Comparison of ENCODE assay signal across 8 mouse cellular contexts in genomic region chr1:58424551-58424950, GRCm38 (mm10). TPM values are rescaled to one million over a fixed set of nuclear protein-coding genes. Genes with fewer than 3 reads are reported as not detected.
DNase-seq lines count a peak whose midpoint lies in the region; ATAC-seq lines count a peak whose summit lies in the region.
"Had no signal": no experiment of that assay in that cellular context is flagged by ENCODE, and none has a peak within 500 bp of the region (broad histone marks: within the 10 kb centered on the region; RNA-seq: fewer than 3 reads in every experiment).

No protein-coding gene starts in this region.

- WGBS in forebrain, embryonic 15.5 days = 84% methylated on average over 3 of the region's 3 CpGs
- WGBS in forebrain, embryonic 14.5 days = 78% methylated on average over 3 of the region's 3 CpGs
- 83% methylated on average over 3 of the region's 3 CpGs for WGBS in midbrain, embryonic 11.5 days
- 90% methylated on average over 3 of the region's 3 CpGs for WGBS in midbrain, embryonic 10.5 days
- 81% methylated on average over 3 of the region's 3 CpGs for WGBS in embryonic facial prominence, embryonic 10.5 days
- WGBS in neural tube, embryonic 13.5 days = 79% methylated on average over 3 of the region's 3 CpGs

- DNase-seq in forebrain, embryonic 14.5 days (ENCODE audit: low spot score) = no peak
- no peak for DNase-seq in midbrain, embryonic 11.5 days (ENCODE audit: low spot score, missing footprints)
- no peak for DNase-seq in midbrain, embryonic 10.5 days (ENCODE audit: low spot score)
- DNase-seq in embryonic facial prominence, embryonic 10.5 days (ENCODE audit: low spot score) = no peak
- no peak for DNase-seq in right cerebral cortex, adult 2 months (ENCODE audit: low spot score in 2 of 2)

- no peak overlapping the region for H3K9ac ChIP-seq in forebrain, embryonic 15.5 days (replicated peaks)
- no peak overlapping the region for H3K9ac ChIP-seq in forebrain, embryonic 14.5 days (ENCODE audit: low read length)
- H3K9ac ChIP-seq in midbrain, embryonic 11.5 days (ENCODE audit: low read length) = no peak overlapping the region
- H3K9ac ChIP-seq in neural tube, embryonic 13.5 days = no peak overlapping the region

- no peak overlapping the region for H3K4me3 ChIP-seq in forebrain, embryonic 15.5 days
- no peak overlapping the region for H3K4me3 ChIP-seq in forebrain, embryonic 14.5 days (ENCODE audit: low read depth, low read length)
- no peak overlapping the region for H3K4me3 ChIP-seq in midbrain, embryonic 11.5 days (ENCODE audit: low read depth, low read length)
- no peak overlapping the region; the same call in 1 of the 2 replicates for H3K4me3 ChIP-seq in midbrain, embryonic 10.5 days
- peak overlapping the region; percentile 100; the same call in 1 of the 2 replicates for H3K4me3 ChIP-seq in embryonic facial prominence, embryonic 10.5 days
- H3K4me3 ChIP-seq in neural tube, embryonic 13.5 days = no peak overlapping the region

- peaks cover 16% of the 10 kb centered on the region for H3K36me3 ChIP-seq in forebrain, embryonic 15.5 days
- H3K36me3 ChIP-seq in forebrain, embryonic 14.5 days (ENCODE audit: control insufficient read depth, insufficient read depth, low read length) = peaks cover 17% of the 10 kb centered on the region
- peaks cover 10% of the 10 kb centered on the region; the same call in 1 of the 2 replicates for H3K36me3 ChIP-seq in midbrain, embryonic 11.5 days (ENCODE audit: control insufficient read depth, insufficient read depth, low read length)
- H3K36me3 ChIP-seq in midbrain, embryonic 10.5 days = peaks cover 29% of the 10 kb centered on the region
- peaks cover 25% of the 10 kb centered on the region for H3K36me3 ChIP-seq in embryonic facial prominence, embryonic 10.5 days (replicated peaks)
- peaks cover 14% of the 10 kb centered on the region for H3K36me3 ChIP-seq in neural tube, embryonic 13.5 days

- peak; percentile 0; the same call in 1 of the 2 replicates for ATAC-seq in forebrain, embryonic 15.5 days (replicated peaks)
- no peak for ATAC-seq in forebrain, embryonic 14.5 days
- ATAC-seq in midbrain, embryonic 11.5 days (ENCODE audit: low FRiP score) = peak; percentile 3; the same call in 1 of the 2 replicates
- ATAC-seq in neural tube, embryonic 13.5 days (ENCODE audit: low read depth) = 0 out of 2 replicates have a peak, but pooled peaks have one; percentile 2

- peaks cover 27% of the 10 kb centered on the region for H3K4me1 ChIP-seq in forebrain, embryonic 15.5 days
- H3K4me1 ChIP-seq in forebrain, embryonic 14.5 days (ENCODE audit: control insufficient read depth, insufficient read depth, low read length) = peaks cover 12% of the 10 kb centered on the region
- H3K4me1 ChIP-seq in midbrain, embryonic 11.5 days (ENCODE audit: control insufficient read depth, insufficient read depth, low read length) = peaks cover 14% of the 10 kb centered on the region
- peaks cover 21% of the 10 kb centered on the region for H3K4me1 ChIP-seq in midbrain, embryonic 10.5 days
- peaks cover 17% of the 10 kb centered on the region for H3K4me1 ChIP-seq in embryonic facial prominence, embryonic 10.5 days
- H3K4me1 ChIP-seq in neural tube, embryonic 13.5 days (replicated peaks) = peaks cover 33% of the 10 kb centered on the region

- H3K4me2 ChIP-seq in forebrain, embryonic 15.5 days (replicated peaks) = no peak overlapping the region; the same call in 1 of the 2 replicates
- no peak overlapping the region; the same call in 1 of the 2 replicates for H3K4me2 ChIP-seq in forebrain, embryonic 14.5 days (ENCODE audit: low read length)
- H3K4me2 ChIP-seq in midbrain, embryonic 11.5 days = no peak overlapping the region
- H3K4me2 ChIP-seq in neural tube, embryonic 13.5 days = no peak overlapping the region

- H3K27ac ChIP-seq in forebrain, embryonic 15.5 days (replicated peaks) = no peak overlapping the region
- no peak overlapping the region for H3K27ac ChIP-seq in forebrain, embryonic 14.5 days (ENCODE audit: low read depth, low read length)
- no peak overlapping the region for H3K27ac ChIP-seq in midbrain, embryonic 11.5 days (ENCODE audit: low read depth, low read length)
- no peak overlapping the region for H3K27ac ChIP-seq in midbrain, embryonic 10.5 days (replicated peaks)
- no peak overlapping the region for H3K27ac ChIP-seq in embryonic facial prominence, embryonic 10.5 days (replicated peaks)
- H3K27ac ChIP-seq in neural tube, embryonic 13.5 days (replicated peaks) = no peak overlapping the region

- H3K27me3 ChIP-seq in forebrain, embryonic 15.5 days = no peaks in the 10 kb centered on the region
- no peaks in the 10 kb centered on the region for H3K27me3 ChIP-seq in forebrain, embryonic 14.5 days (replicated peaks; ENCODE audit: control insufficient read depth, insufficient read depth, low read length)
- H3K27me3 ChIP-seq in midbrain, embryonic 11.5 days (ENCODE audit: control insufficient read depth, insufficient read depth, low read length) = no peaks in the 10 kb centered on the region
- no peaks in the 10 kb centered on the region for H3K27me3 ChIP-seq in midbrain, embryonic 10.5 days (ENCODE audit: low read depth, poor library complexity, severe bottlenecking)
- H3K27me3 ChIP-seq in embryonic facial prominence, embryonic 10.5 days (replicated peaks; ENCODE audit: low read depth, poor library complexity, severe bottlenecking) = no peaks in the 10 kb centered on the region
- no peaks in the 10 kb centered on the region for H3K27me3 ChIP-seq in neural tube, embryonic 13.5 days
- H3K27me3 ChIP-seq: lung, embryonic 15.5 days had no signal

- H3K9me3 ChIP-seq in forebrain, embryonic 15.5 days = no peaks in the 10 kb centered on the region
- H3K9me3 ChIP-seq in forebrain, embryonic 14.5 days (replicated peaks; ENCODE audit: control insufficient read depth, low read length) = no peaks in the 10 kb centered on the region
- H3K9me3 ChIP-seq in midbrain, embryonic 11.5 days (ENCODE audit: control insufficient read depth, low read length) = no peaks in the 10 kb centered on the region
- H3K9me3 ChIP-seq in midbrain, embryonic 10.5 days (replicated peaks) = no peaks in the 10 kb centered on the region
- no peaks in the 10 kb centered on the region for H3K9me3 ChIP-seq in embryonic facial prominence, embryonic 10.5 days
- no peaks in the 10 kb centered on the region for H3K9me3 ChIP-seq in neural tube, embryonic 13.5 days
- H3K9me3 ChIP-seq: lung, embryonic 15.5 days had no signal

RNA-seq across cellular contexts. Expression of gene Clk1, which starts 0.7 kb away (rescaled TPM):
- polyA plus RNA-seq in forebrain, embryonic 15.5 days (2015; fragmentation: Nextera tagmentation; extraction: Ambion mirVana) = 181 and 182 TPM in 2 replicates
- polyA plus RNA-seq in forebrain, embryonic 14.5 days (2014; fragmentation: Nextera tagmentation; extraction: Ambion mirVana) = 146 and 211 TPM in 2 replicates
- 157 and 173 TPM in 2 replicates for polyA plus RNA-seq in midbrain, embryonic 11.5 days (2014; fragmentation: Nextera tagmentation; extraction: Ambion mirVana)
- 123 and 145 TPM in 2 replicates for polyA plus RNA-seq in midbrain, embryonic 10.5 days (2016; fragmentation: Nextera tagmentation; extraction: Ambion mirVana)
- polyA plus RNA-seq in embryonic facial prominence, embryonic 10.5 days (2016; fragmentation: Nextera tagmentation; extraction: Ambion mirVana) = 139 and 160 TPM in 2 replicates
- polyA plus RNA-seq in neural tube, embryonic 13.5 days (2015; fragmentation: Nextera tagmentation; extraction: Ambion mirVana) = 180 and 184 TPM in 2 replicates

RNA-seq across cellular contexts. Expression of gene Nif3l1, which starts 20.4 kb away (rescaled TPM):
- polyA plus RNA-seq in forebrain, embryonic 15.5 days (2015; fragmentation: Nextera tagmentation; extraction: Ambion mirVana) = 63.4 and 65.4 TPM in 2 replicates
- polyA plus RNA-seq in forebrain, embryonic 14.5 days (2014; fragmentation: Nextera tagmentation; extraction: Ambion mirVana) = 67.6 and 74.1 TPM in 2 replicates
- 66.6 and 67.2 TPM in 2 replicates for polyA plus RNA-seq in midbrain, embryonic 11.5 days (2014; fragmentation: Nextera tagmentation; extraction: Ambion mirVana)
- polyA plus RNA-seq in midbrain, embryonic 10.5 days (2016; fragmentation: Nextera tagmentation; extraction: Ambion mirVana) = 70.8 and 76.7 TPM in 2 replicates
- 76.9 and 78.4 TPM in 2 replicates for polyA plus RNA-seq in embryonic facial prominence, embryonic 10.5 days (2016; fragmentation: Nextera tagmentation; extraction: Ambion mirVana)
- polyA plus RNA-seq in neural tube, embryonic 13.5 days (2015; fragmentation: Nextera tagmentation; extraction: Ambion mirVana) = 53.8 and 56.6 TPM in 2 replicates

RNA-seq across cellular contexts. Expression of gene Ppil3, which starts 20.7 kb away (rescaled TPM):
- 49.2 and 53.0 TPM in 2 replicates for polyA plus RNA-seq in forebrain, embryonic 15.5 days (2015; fragmentation: Nextera tagmentation; extraction: Ambion mirVana)
- polyA plus RNA-seq in forebrain, embryonic 14.5 days (2014; fragmentation: Nextera tagmentation; extraction: Ambion mirVana) = 55.9 and 59.9 TPM in 2 replicates
- polyA plus RNA-seq in midbrain, embryonic 11.5 days (2014; fragmentation: Nextera tagmentation; extraction: Ambion mirVana) = 56.8 and 61.9 TPM in 2 replicates
- 57.4 and 62.5 TPM in 2 replicates for polyA plus RNA-seq in midbrain, embryonic 10.5 days (2016; fragmentation: Nextera tagmentation; extraction: Ambion mirVana)
- polyA plus RNA-seq in embryonic facial prominence, embryonic 10.5 days (2016; fragmentation: Nextera tagmentation; extraction: Ambion mirVana) = 63.3 and 69.2 TPM in 2 replicates
- 52.0 and 66.6 TPM in 2 replicates for polyA plus RNA-seq in neural tube, embryonic 13.5 days (2015; fragmentation: Nextera tagmentation; extraction: Ambion mirVana)

RNA-seq across cellular contexts. Expression of gene Bzw1, which starts 31.9 kb away (rescaled TPM):
- polyA plus RNA-seq in forebrain, embryonic 15.5 days (2015; fragmentation: Nextera tagmentation; extraction: Ambion mirVana) = 381 and 396 TPM in 2 replicates
- polyA plus RNA-seq in forebrain, embryonic 14.5 days (2014; fragmentation: Nextera tagmentation; extraction: Ambion mirVana) = 443 and 469 TPM in 2 replicates
- polyA plus RNA-seq in midbrain, embryonic 11.5 days (2014; fragmentation: Nextera tagmentation; extraction: Ambion mirVana) = 587 and 613 TPM in 2 replicates
- 454 and 464 TPM in 2 replicates for polyA plus RNA-seq in midbrain, embryonic 10.5 days (2016; fragmentation: Nextera tagmentation; extraction: Ambion mirVana)
- 444 and 446 TPM in 2 replicates for polyA plus RNA-seq in embryonic facial prominence, embryonic 10.5 days (2016; fragmentation: Nextera tagmentation; extraction: Ambion mirVana)
- 339 and 361 TPM in 2 replicates for polyA plus RNA-seq in neural tube, embryonic 13.5 days (2015; fragmentation: Nextera tagmentation; extraction: Ambion mirVana)
